Mouse (Mus musculus) heart, adult 11 months (tissue): ENCODE measurements at regions not wholly inside any gene's neighbourhood (a gene's known extent, or its start where the extent isn't known, plus 50 kb on each side); places are given as distances from the start of the nearest gene placed in this dataset.
"Not testable (repeated sequence)": the region's sequence is repeated elsewhere in the genome, so short reads cannot be mapped to it uniquely, and the experiment has no call there.

Experiments used
- DNase-seq: peaks from one replicate; pipeline ENCODE4 v3.0.0; 2022

GRCm38 (mm10) chr3:137228416-137228815 is 112.5 kb upstream of the Emcn start:
- peak; percentile 56 for DNase-seq

GRCm38 (mm10) chr3:137242877-137243276 is 98.0 kb upstream of the Emcn start:
- DNase-seq = peak; percentile 91

- DNase-seq = no peak
Observed at GRCm38 (mm10) chr3:137263907-137264306, 77.0 kb upstream of the Emcn start.

GRCm38 (mm10) chr3:137267752-137268151 is 73.1 kb upstream of the Emcn start:
- no peak for DNase-seq

GRCm38 (mm10) chr3:137275444-137275843 is 65.4 kb upstream of the Emcn start:
- DNase-seq = peak; percentile 83

- no peak for DNase-seq
Observed at GRCm38 (mm10) chr3:137279284-137279683, 61.6 kb upstream of the Emcn start.

GRCm38 (mm10) chr3:137281052-137281451 is 59.8 kb upstream of the Emcn start:
- peak; percentile 95 for DNase-seq

GRCm38 (mm10) chr3:137287558-137287957 is 53.3 kb upstream of the Emcn start:
- DNase-seq = not testable (repeated sequence)

- no peak for DNase-seq
Observed at GRCm38 (mm10) chr3:137288301-137288942, 52.4 kb upstream of the Emcn start.

- DNase-seq = no peak
Observed at GRCm38 (mm10) chr3:137288943-137289682, 51.8 kb upstream of the Emcn start.

GRCm38 (mm10) chr3:137289683-137289984 is 51.2 kb upstream of the Emcn start:
- no peak for DNase-seq
